Mouse (Mus musculus): Measurements from ENCODE around the gene Lmntd1. TPM values are rescaled to one million over a fixed set of nuclear protein-coding genes. Genes with fewer than 3 reads are reported as not detected.

The Lmntd1 gene
- polyA plus RNA-seq, 1 experiment from 2014 or later = not detected

DNA sequence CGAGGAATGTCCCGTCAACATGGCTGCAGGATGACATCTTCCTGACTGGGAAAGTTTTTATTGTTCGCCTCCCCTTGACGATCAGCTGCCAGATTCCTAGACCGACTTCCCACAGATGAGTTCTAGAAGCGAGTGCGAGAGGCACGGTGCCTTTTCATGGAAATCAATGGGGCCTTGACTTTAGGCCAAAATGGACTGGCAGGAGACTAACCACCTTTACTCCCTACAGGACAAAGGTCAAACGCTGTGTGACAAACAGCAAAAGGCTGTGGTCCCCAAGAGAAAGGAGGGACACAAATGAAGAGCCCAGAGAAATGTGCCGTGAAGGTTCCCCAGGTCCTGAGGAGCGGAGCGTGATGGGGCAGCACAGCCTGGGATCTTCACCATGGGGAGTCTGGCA, 91.5 kb downstream of the Lmntd1 start:
- no peaks in the 10 kb centered on the region for H3K36me3 ChIP-seq (replicated peaks)
- no peak overlapping the region for H3K27ac ChIP-seq (replicated peaks)
- H3K4me1 ChIP-seq (replicated peaks) = 0 out of 2 replicates have a peak, but pooled peaks cover 9% of the 10 kb centered on the region
- ATAC-seq (ENCODE audit: insufficient read depth) = no peak
- H3K9ac ChIP-seq = no peak overlapping the region
- H3K4me2 ChIP-seq = no peak overlapping the region
- H3K27me3 ChIP-seq = no peaks in the 10 kb centered on the region
- H3K9me3 ChIP-seq (replicated peaks) = no peaks in the 10 kb centered on the region
- WGBS (ENCODE audit: insufficient replicate concordance) = 65% methylated on average over 12 of the region's 12 CpGs
- H3K4me3 ChIP-seq (replicated peaks) = no peak overlapping the region

DNA sequence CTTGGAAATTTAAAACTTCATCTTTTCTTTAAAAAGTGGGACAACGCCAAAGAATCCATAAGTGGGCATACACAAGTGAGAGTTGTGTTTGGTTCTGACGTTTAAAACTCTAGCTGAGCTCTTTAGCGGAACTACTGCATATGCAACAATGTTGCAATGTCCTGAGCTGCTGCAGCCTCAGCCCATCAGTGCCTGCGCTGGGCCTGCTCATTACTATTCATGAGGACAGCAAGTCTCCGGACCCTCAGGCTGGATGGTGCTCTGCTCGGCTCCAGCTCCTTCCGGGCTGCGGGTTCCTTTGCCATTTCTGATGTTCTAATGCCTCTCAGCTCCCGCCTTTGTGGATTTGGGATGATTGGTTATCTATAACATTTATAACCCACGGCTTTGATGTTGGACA, 97.1 kb downstream of the Lmntd1 start:
- no peaks in the 10 kb centered on the region; the same call in 1 of the 2 replicates for H3K4me1 ChIP-seq (replicated peaks)
- H3K27ac ChIP-seq (replicated peaks) = no peak overlapping the region
- WGBS (ENCODE audit: insufficient replicate concordance) = 52% methylated on average over 10 of the region's 10 CpGs
- no peaks in the 10 kb centered on the region for H3K36me3 ChIP-seq (replicated peaks)
- H3K27me3 ChIP-seq = no peaks in the 10 kb centered on the region
- H3K9me3 ChIP-seq (replicated peaks) = no peaks in the 10 kb centered on the region
- ATAC-seq (ENCODE audit: insufficient read depth) = no peak
- no peak overlapping the region for H3K4me3 ChIP-seq (replicated peaks)
- H3K9ac ChIP-seq = no peak overlapping the region
- no peak overlapping the region for H3K4me2 ChIP-seq

DNA sequence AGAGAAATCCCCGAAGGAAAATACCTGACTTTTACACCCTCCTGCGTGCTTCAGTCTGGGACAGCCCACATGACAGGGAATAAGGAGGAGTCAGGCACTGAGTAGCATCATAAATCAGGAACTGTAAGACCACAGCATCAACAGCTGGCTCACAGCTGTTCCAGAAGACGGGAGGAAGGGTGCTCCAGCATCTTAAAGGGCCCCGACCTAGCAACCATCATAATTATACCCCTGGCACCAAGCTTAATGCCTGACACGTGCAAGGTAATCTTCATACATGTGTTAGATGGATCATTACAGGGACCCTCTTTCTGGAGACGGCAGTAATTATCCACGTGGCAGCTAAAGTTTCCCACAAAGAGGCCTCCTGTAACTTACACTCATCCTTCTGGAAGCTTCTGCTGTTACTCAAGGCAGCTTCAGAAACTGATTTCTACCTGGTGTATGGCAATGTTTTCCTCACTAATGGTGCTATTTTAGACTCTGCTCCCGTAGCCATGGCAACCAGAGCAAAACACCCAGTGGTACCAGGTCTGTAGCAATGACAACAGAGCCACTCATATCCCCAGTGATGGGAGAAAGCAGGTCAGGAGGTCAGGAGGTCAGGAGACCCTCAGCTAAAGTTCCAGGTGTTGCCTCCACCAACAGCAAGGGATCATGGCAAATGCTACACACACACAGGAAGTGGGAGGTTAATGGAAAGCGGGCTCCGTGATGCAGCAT, 98.1 kb downstream of the Lmntd1 start:
- Histone ChIP-seq H3K27me3 (no peaks in the 10 kb centered on the region), H3K27ac (replicated peaks) (no peak overlapping the region), H3K4me2 (no peak overlapping the region), H3K4me3 (replicated peaks) (no peak overlapping the region), H3K9me3 (replicated peaks) (no peaks in the 10 kb centered on the region), H3K9ac (no peak overlapping the region), H3K36me3 (replicated peaks) (no peaks in the 10 kb centered on the region), H3K4me1 (replicated peaks) (no peaks in the 10 kb centered on the region; the same call in 1 of the 2 replicates)
- no peak for ATAC-seq (ENCODE audit: insufficient read depth)
- WGBS (ENCODE audit: insufficient replicate concordance) = 46% methylated on average over 10 of the region's 10 CpGs

DNA sequence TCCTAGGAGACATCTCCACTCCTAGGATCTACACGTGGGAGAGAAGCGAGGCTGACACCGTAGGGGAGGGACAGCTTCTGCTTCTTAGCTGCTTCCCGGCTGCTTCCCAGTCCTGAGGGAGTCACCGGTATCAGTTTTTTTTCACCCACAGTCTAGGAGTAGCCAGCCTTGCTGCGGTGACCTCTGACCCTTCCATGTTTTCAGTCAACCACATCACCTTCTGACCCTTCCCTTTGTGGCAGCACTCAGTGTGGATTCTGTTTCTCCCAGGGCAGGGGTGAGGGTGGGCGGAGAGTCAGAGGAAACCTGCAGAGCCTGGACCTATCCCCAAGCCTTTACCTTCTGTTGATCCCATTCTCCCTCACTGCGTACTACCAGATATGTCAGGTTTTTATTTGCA, 102.9 kb downstream of the Lmntd1 start:
- ATAC-seq (ENCODE audit: insufficient read depth) = peak; percentile 38
- 57% methylated on average over 8 of the region's 8 CpGs for WGBS (ENCODE audit: insufficient replicate concordance)
- no peak overlapping the region for H3K4me3 ChIP-seq (replicated peaks)
- no peak overlapping the region for H3K9ac ChIP-seq
- H3K9me3 ChIP-seq (replicated peaks) = no peaks in the 10 kb centered on the region
- no peaks in the 10 kb centered on the region for H3K36me3 ChIP-seq (replicated peaks)
- no peaks in the 10 kb centered on the region; the same call in 1 of the 2 replicates for H3K4me1 ChIP-seq (replicated peaks)
- no peak overlapping the region for H3K4me2 ChIP-seq
- H3K27ac ChIP-seq (replicated peaks) = no peak overlapping the region
- no peaks in the 10 kb centered on the region for H3K27me3 ChIP-seq

DNA sequence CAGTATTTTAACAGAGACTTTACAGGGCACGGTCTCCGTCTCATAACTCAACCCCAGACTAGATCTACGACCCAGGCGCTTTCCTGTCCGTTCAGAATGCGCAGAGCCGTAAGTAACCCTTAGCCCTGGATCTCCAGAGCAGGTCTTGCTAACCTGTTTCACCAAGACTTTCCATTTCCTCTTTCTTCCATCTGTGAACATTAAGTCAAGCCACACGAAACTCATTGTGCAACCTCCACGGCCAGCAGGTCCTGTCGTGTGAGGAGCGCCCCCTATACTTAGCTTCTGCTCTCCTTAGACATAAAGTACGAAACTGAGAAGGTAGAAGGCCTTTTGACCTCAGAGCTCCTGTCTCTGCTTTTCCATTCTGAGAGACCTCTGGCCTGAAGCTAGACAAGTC, 105.3 kb downstream of the Lmntd1 start:
- WGBS (ENCODE audit: insufficient replicate concordance) = 51% methylated on average over 12 of the region's 12 CpGs
- no peak for ATAC-seq (ENCODE audit: insufficient read depth)

GRCm38 (mm10) chr6:145501751-145502150, 112.4 kb downstream of the Lmntd1 start:
- H3K27me3 ChIP-seq = no peaks in the 10 kb centered on the region
- ATAC-seq (ENCODE audit: insufficient read depth) = no peak
- no peak overlapping the region for H3K9ac ChIP-seq
- H3K36me3 ChIP-seq (replicated peaks) = no peaks in the 10 kb centered on the region
- no peaks in the 10 kb centered on the region for H3K4me1 ChIP-seq (replicated peaks)
- no peaks in the 10 kb centered on the region for H3K9me3 ChIP-seq (replicated peaks)
- WGBS (ENCODE audit: insufficient replicate concordance) = 74% methylated on average over 7 of the region's 7 CpGs
- no peak overlapping the region for H3K4me2 ChIP-seq
- no peak overlapping the region for H3K27ac ChIP-seq (replicated peaks)
- H3K4me3 ChIP-seq (replicated peaks) = no peak overlapping the region

More for the DNA sequence above, 105.3 kb downstream of the Lmntd1 start:
- Histone ChIP-seq H3K4me1 (replicated peaks) (no peaks in the 10 kb centered on the region), H3K4me2 (no peak overlapping the region), H3K36me3 (replicated peaks) (no peaks in the 10 kb centered on the region), H3K9me3 (replicated peaks) (no peaks in the 10 kb centered on the region), H3K9ac (no peak overlapping the region), H3K27me3 (no peaks in the 10 kb centered on the region), H3K4me3 (replicated peaks) (no peak overlapping the region), H3K27ac (replicated peaks) (no peak overlapping the region)

- no peaks in the 10 kb centered on the region for H3K4me1 ChIP-seq (replicated peaks)
- H3K27ac ChIP-seq (replicated peaks) = peak overlapping the region; percentile 61
- ATAC-seq (ENCODE audit: insufficient read depth) = peak; percentile 87
Measured at GRCm38 (mm10) chr6:145499574-145500546, 114.3 kb downstream of the Lmntd1 start.

GRCm38 (mm10) chr6:145495731-145496130, 118.4 kb downstream of the Lmntd1 start:
- Histone ChIP-seq H3K4me3 (replicated peaks) (no peak overlapping the region), H3K4me2 (no peak overlapping the region), H3K4me1 (replicated peaks) (no peaks in the 10 kb centered on the region), H3K27me3 (no peaks in the 10 kb centered on the region), H3K9ac (no peak overlapping the region), H3K36me3 (replicated peaks) (no peaks in the 10 kb centered on the region), H3K9me3 (replicated peaks) (no peaks in the 10 kb centered on the region), H3K27ac (replicated peaks) (no peak overlapping the region)
- WGBS (ENCODE audit: insufficient replicate concordance) = 65% methylated on average over 7 of the region's 7 CpGs
- no peak for ATAC-seq (ENCODE audit: insufficient read depth)

More at GRCm38 (mm10) chr6:145499574-145500546, 114.3 kb downstream of the Lmntd1 start:
- H3K4me3 ChIP-seq (replicated peaks) = no peak overlapping the region
- H3K36me3 ChIP-seq (replicated peaks) = no peaks in the 10 kb centered on the region
- no peak overlapping the region for H3K4me2 ChIP-seq
- no peak overlapping the region for H3K9ac ChIP-seq
- H3K27me3 ChIP-seq = no peaks in the 10 kb centered on the region
- H3K9me3 ChIP-seq (replicated peaks) = no peaks in the 10 kb centered on the region
- WGBS (ENCODE audit: insufficient replicate concordance) = 65% methylated on average over 19 of the region's 19 CpGs

DNA sequence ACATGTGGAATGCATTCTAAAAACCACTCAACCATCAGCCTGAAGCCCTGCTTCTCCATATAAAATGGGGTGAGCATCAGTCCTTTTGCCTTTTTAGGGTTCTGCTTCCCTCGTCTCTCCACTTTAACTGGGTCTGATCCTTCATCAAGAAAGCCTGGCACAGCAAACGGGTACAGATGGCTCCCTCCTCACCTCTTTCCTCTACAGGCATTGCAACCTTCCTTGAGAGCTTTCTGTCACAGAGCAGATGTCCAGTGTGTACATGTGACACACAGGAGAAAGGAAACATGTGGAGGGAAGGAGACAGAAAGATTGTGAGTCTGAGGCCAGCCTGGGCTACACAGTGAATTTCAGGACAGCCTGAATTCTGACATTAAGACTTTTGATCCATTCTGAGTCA, 125.9 kb downstream of the Lmntd1 start:
- no peak overlapping the region for H3K4me2 ChIP-seq
- no peaks in the 10 kb centered on the region for H3K4me1 ChIP-seq (replicated peaks)
- H3K27me3 ChIP-seq = no peaks in the 10 kb centered on the region
- no peaks in the 10 kb centered on the region for H3K9me3 ChIP-seq (replicated peaks)
- H3K4me3 ChIP-seq (replicated peaks) = no peak overlapping the region
- no peaks in the 10 kb centered on the region for H3K36me3 ChIP-seq (replicated peaks)
- no peak for ATAC-seq (ENCODE audit: insufficient read depth)
- no peak overlapping the region for H3K9ac ChIP-seq
- H3K27ac ChIP-seq (replicated peaks) = no peak overlapping the region
- 54% methylated on average over 2 of the region's 2 CpGs for WGBS (ENCODE audit: insufficient replicate concordance)

GRCm38 (mm10) chr6:145485986-145486605, 128.0 kb downstream of the Lmntd1 start:
- H3K36me3 ChIP-seq (replicated peaks) = no peaks in the 10 kb centered on the region
- H3K4me3 ChIP-seq (replicated peaks) = no peak overlapping the region
- no peaks in the 10 kb centered on the region for H3K9me3 ChIP-seq (replicated peaks)
- H3K9ac ChIP-seq = no peak overlapping the region
- no peak for ATAC-seq (ENCODE audit: insufficient read depth)
- 27% methylated on average over 12 of the region's 12 CpGs for WGBS (ENCODE audit: insufficient replicate concordance)
- no peak overlapping the region for H3K4me2 ChIP-seq
- no peaks in the 10 kb centered on the region for H3K27me3 ChIP-seq
- H3K4me1 ChIP-seq (replicated peaks) = no peaks in the 10 kb centered on the region
- no peak overlapping the region for H3K27ac ChIP-seq (replicated peaks)

DNA sequence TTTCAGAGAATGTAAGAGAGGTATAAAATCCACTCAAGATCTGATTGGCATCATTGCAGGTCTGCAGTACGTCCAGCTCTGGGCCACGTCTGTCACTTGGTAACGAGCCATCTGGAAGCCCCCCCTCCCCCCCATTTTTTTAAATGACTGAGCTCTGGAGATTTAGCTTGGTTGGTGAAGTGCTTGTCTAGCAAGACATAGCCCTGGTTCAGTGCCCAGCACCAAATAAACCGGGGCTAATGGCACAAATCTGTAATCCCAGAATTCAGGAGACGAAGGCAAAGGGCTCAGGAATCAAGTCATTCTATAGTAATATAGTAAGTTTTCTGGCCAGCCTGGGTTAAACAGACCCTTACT, 130.8 kb downstream of the Lmntd1 start:
- Histone ChIP-seq H3K36me3 (replicated peaks) (no peaks in the 10 kb centered on the region), H3K4me1 (replicated peaks) (no peaks in the 10 kb centered on the region), H3K4me3 (replicated peaks) (no peak overlapping the region), H3K27ac (replicated peaks) (no peak overlapping the region), H3K27me3 (no peaks in the 10 kb centered on the region), H3K4me2 (no peak overlapping the region), H3K9ac (no peak overlapping the region), H3K9me3 (replicated peaks) (no peaks in the 10 kb centered on the region)
- ATAC-seq (ENCODE audit: insufficient read depth) = no peak
- WGBS (ENCODE audit: insufficient replicate concordance) = 65% methylated on average over 5 of the region's 5 CpGs
